Mouse (Mus musculus): ENCODE results near the gene Kcnn1. TPM values are rescaled to one million over a fixed set of nuclear protein-coding genes. Genes with fewer than 3 reads are reported as not detected.

Kcnn1 gene
- polyA plus RNA-seq, 1 experiment from 2014 or later = 19.8 TPM

- Histone ChIP-seq H3K9me3 (no peaks in the 10 kb centered on the region), H3K27me3 (peaks cover 52% of the 10 kb centered on the region), H3K4me1 (replicated peaks) (peaks cover 18% of the 10 kb centered on the region), H3K36me3 (no peaks in the 10 kb centered on the region), H3K4me2 (peak overlapping the region; percentile 89), H3K27ac (replicated peaks) (no peak overlapping the region), H3K9ac (peak overlapping the region; percentile 40; the same call in 1 of the 2 replicates), H3K4me3 (peak overlapping the region; percentile 54)
- ATAC-seq (ENCODE audit: low FRiP score, low read depth) = 0 out of 2 replicates have a peak, but pooled peaks have one; percentile 2
- 3% methylated on average over 47 of the region's 47 CpGs for WGBS
Observed at GRCm38 (mm10) chr8:70803761-70804480, 59.1 kb downstream of the Kcnn1 start.

- no peaks in the 10 kb centered on the region for H3K9me3 ChIP-seq
- no peak for ATAC-seq (ENCODE audit: low FRiP score, low read depth)
- 74% methylated on average over 11 of the region's 11 CpGs for WGBS
- no peak overlapping the region for H3K27ac ChIP-seq (replicated peaks)
- H3K4me2 ChIP-seq = no peak overlapping the region
- H3K27me3 ChIP-seq = peaks cover 55% of the 10 kb centered on the region
- H3K4me1 ChIP-seq (replicated peaks) = peaks cover 26% of the 10 kb centered on the region
- no peak overlapping the region for H3K4me3 ChIP-seq
- H3K36me3 ChIP-seq = no peaks in the 10 kb centered on the region
- H3K9ac ChIP-seq = no peak overlapping the region
Observed at GRCm38 (mm10) chr8:70802786-70803510, 60.1 kb downstream of the Kcnn1 start.

GRCm38 (mm10) chr8:70801830-70802229 is 61.2 kb downstream of the Kcnn1 start:
- Histone ChIP-seq H3K27ac (replicated peaks) (no peak overlapping the region), H3K36me3 (no peaks in the 10 kb centered on the region), H3K9ac (no peak overlapping the region), H3K9me3 (no peaks in the 10 kb centered on the region), H3K4me3 (no peak overlapping the region), H3K27me3 (peaks cover 53% of the 10 kb centered on the region), H3K4me2 (no peak overlapping the region), H3K4me1 (replicated peaks) (peaks cover 31% of the 10 kb centered on the region)
- no peak for ATAC-seq (ENCODE audit: low FRiP score, low read depth)
- 82% methylated on average over 1 of the region's 1 CpGs for WGBS

GRCm38 (mm10) chr8:70801156-70801555 is 61.9 kb downstream of the Kcnn1 start:
- WGBS = 23% methylated on average over 15 of the region's 15 CpGs
- no peak for ATAC-seq (ENCODE audit: low FRiP score, low read depth)
- no peaks in the 10 kb centered on the region for H3K36me3 ChIP-seq
- H3K4me1 ChIP-seq (replicated peaks) = peaks cover 37% of the 10 kb centered on the region
- no peak overlapping the region for H3K4me3 ChIP-seq
- no peak overlapping the region for H3K9ac ChIP-seq
- no peak overlapping the region for H3K27ac ChIP-seq (replicated peaks)
- H3K4me2 ChIP-seq = no peak overlapping the region
- peaks cover 49% of the 10 kb centered on the region for H3K27me3 ChIP-seq
- no peaks in the 10 kb centered on the region for H3K9me3 ChIP-seq

- H3K4me3 ChIP-seq = no peak overlapping the region
- H3K27me3 ChIP-seq = peaks cover 45% of the 10 kb centered on the region
- no peak overlapping the region for H3K9ac ChIP-seq
- no peak for ATAC-seq (ENCODE audit: low FRiP score, low read depth)
- no peaks in the 10 kb centered on the region for H3K36me3 ChIP-seq
- no peak overlapping the region for H3K27ac ChIP-seq (replicated peaks)
- 46% methylated on average over 10 of the region's 10 CpGs for WGBS
- H3K4me1 ChIP-seq (replicated peaks) = peaks cover 42% of the 10 kb centered on the region
- H3K4me2 ChIP-seq = no peak overlapping the region
- H3K9me3 ChIP-seq = no peaks in the 10 kb centered on the region
Observed at GRCm38 (mm10) chr8:70800648-70801047, 62.4 kb downstream of the Kcnn1 start.

GRCm38 (mm10) chr8:70798281-70798680 is 64.8 kb downstream of the Kcnn1 start:
- Histone ChIP-seq H3K27me3 (peaks cover 28% of the 10 kb centered on the region), H3K4me2 (peak overlapping the region; percentile 97), H3K9ac (no peak overlapping the region), H3K4me1 (replicated peaks) (peaks cover 33% of the 10 kb centered on the region), H3K9me3 (no peaks in the 10 kb centered on the region), H3K4me3 (peak overlapping the region; percentile 67), H3K27ac (replicated peaks) (no peak overlapping the region), H3K36me3 (no peaks in the 10 kb centered on the region)
- ATAC-seq (ENCODE audit: low FRiP score, low read depth) = no peak
- 8% methylated on average over 15 of the region's 15 CpGs for WGBS

- H3K4me1 ChIP-seq (replicated peaks) = peaks cover 41% of the 10 kb centered on the region
- ATAC-seq (ENCODE audit: low FRiP score, low read depth) = peak; percentile 87
- WGBS = under 1% methylated on average over 57 of the region's 57 CpGs
- H3K4me2 ChIP-seq = peak overlapping the region; percentile 97
- peak overlapping the region; percentile 69 for H3K9ac ChIP-seq
- H3K9me3 ChIP-seq = no peaks in the 10 kb centered on the region
- H3K27ac ChIP-seq (replicated peaks) = 0 out of 2 replicates have a peak overlapping the region, but pooled peaks have one; percentile 30
- peak overlapping the region; percentile 67 for H3K4me3 ChIP-seq
- no peaks in the 10 kb centered on the region for H3K36me3 ChIP-seq
- peaks cover 19% of the 10 kb centered on the region for H3K27me3 ChIP-seq
Observed at GRCm38 (mm10) chr8:70797081-70798070, 65.7 kb downstream of the Kcnn1 start.

GRCm38 (mm10) chr8:70796403-70797080 is 66.5 kb downstream of the Kcnn1 start:
- ATAC-seq (ENCODE audit: low FRiP score, low read depth) = peak; percentile 0; the same call in 1 of the 2 replicates
- H3K27ac ChIP-seq (replicated peaks) = peak overlapping the region; percentile 50; the same call in 1 of the 2 replicates
- under 1% methylated on average over 54 of the region's 54 CpGs for WGBS

GRCm38 (mm10) chr8:70795370-70795769 is 67.7 kb downstream of the Kcnn1 start:
- Histone ChIP-seq H3K27ac (replicated peaks) (no peak overlapping the region), H3K27me3 (peaks cover 12% of the 10 kb centered on the region), H3K4me2 (0 out of 2 replicates have a peak overlapping the region, but pooled peaks have one; percentile 97), H3K9me3 (no peaks in the 10 kb centered on the region), H3K4me1 (replicated peaks) (peaks cover 56% of the 10 kb centered on the region), H3K4me3 (no peak overlapping the region), H3K9ac (no peak overlapping the region), H3K36me3 (no peaks in the 10 kb centered on the region)
- no peak for ATAC-seq (ENCODE audit: low FRiP score, low read depth)
- WGBS = 86% methylated on average over 2 of the region's 2 CpGs

More at GRCm38 (mm10) chr8:70796403-70797080, 66.5 kb downstream of the Kcnn1 start:
- Histone ChIP-seq H3K9ac (peak overlapping the region; percentile 69), H3K36me3 (no peaks in the 10 kb centered on the region), H3K27me3 (peaks cover 12% of the 10 kb centered on the region), H3K4me1 (replicated peaks) (peaks cover 47% of the 10 kb centered on the region), H3K4me2 (peak overlapping the region; percentile 97), H3K4me3 (peak overlapping the region; percentile 67), H3K9me3 (no peaks in the 10 kb centered on the region)

GRCm38 (mm10) chr8:70794215-70794614 is 68.8 kb downstream of the Kcnn1 start:
- no peak for ATAC-seq (ENCODE audit: low FRiP score, low read depth)
- peaks cover 58% of the 10 kb centered on the region for H3K4me1 ChIP-seq (replicated peaks)
- 96% methylated on average over 2 of the region's 2 CpGs for WGBS

GRCm38 (mm10) chr8:70792700-70793099 is 70.4 kb downstream of the Kcnn1 start:
- Histone ChIP-seq H3K4me1 (replicated peaks) (peaks cover 60% of the 10 kb centered on the region), H3K9ac (peak overlapping the region; percentile 75), H3K9me3 (no peaks in the 10 kb centered on the region), H3K27me3 (0 out of 2 replicates have a peak, but pooled peaks cover 3% of the 10 kb centered on the region), H3K4me2 (peak overlapping the region; percentile 86), H3K4me3 (peak overlapping the region; percentile 60), H3K27ac (replicated peaks) (peak overlapping the region; percentile 89), H3K36me3 (peaks cover 4% of the 10 kb centered on the region; the same call in 1 of the 2 replicates)
- ATAC-seq (ENCODE audit: low FRiP score, low read depth) = no peak; the same call in 1 of the 2 replicates
- under 1% methylated on average over 20 of the region's 20 CpGs for WGBS

More at GRCm38 (mm10) chr8:70794215-70794614, 68.8 kb downstream of the Kcnn1 start:
- Histone ChIP-seq H3K4me2 (no peak overlapping the region), H3K9ac (no peak overlapping the region), H3K36me3 (no peaks in the 10 kb centered on the region), H3K27ac (replicated peaks) (no peak overlapping the region), H3K9me3 (no peaks in the 10 kb centered on the region), H3K4me3 (no peak overlapping the region), H3K27me3 (peaks cover 6% of the 10 kb centered on the region)

Measured in hindbrain, embryonic 15.5 days (tissue).